ENCODE assay signal across 8 mouse cellular contexts in genomic region chr4:135433086-135433442, GRCm38 (mm10). TPM values are rescaled to one million over a fixed set of nuclear protein-coding genes. Genes with fewer than 3 reads are reported as not detected.
DNase-seq lines count a peak whose midpoint lies in the region; ATAC-seq and TF ChIP-seq lines count a peak whose summit lies in the region.

No protein-coding gene starts in this region.

- H3K4me3 ChIP-seq in heart, embryonic 12.5 days = peak overlapping the region; percentile 74
- peak overlapping the region; percentile 92 for H3K4me3 ChIP-seq in E14TG2a.4 (replicated peaks; ENCODE audit: low read length)
- peak overlapping the region; percentile 57 for H3K4me3 ChIP-seq in cortical plate, adult 2 months (ENCODE audit: insufficient read depth, low read length)
- peak overlapping the region; percentile 61 for H3K4me3 ChIP-seq in intestine, embryonic 14.5 days (ENCODE audit: low read depth, low read length)
- peak overlapping the region; percentile 77 for H3K4me3 ChIP-seq in neural tube, embryonic 12.5 days

- peak; percentile 7; the same call in 1 of the 2 replicates for ATAC-seq in heart, embryonic 12.5 days (ENCODE audit: insufficient number of reproducible peaks, low FRiP score)
- no peak for ATAC-seq in intestine, embryonic 14.5 days (replicated peaks; ENCODE audit: low FRiP score, low TSS enrichment, low read depth)
- peak; percentile 19; the same call in 1 of the 2 replicates for ATAC-seq in neural tube, embryonic 12.5 days (ENCODE audit: low FRiP score, low read depth)
- no peak for ATAC-seq in megakaryocyte-erythroid progenitor cell, adult 5-6 weeks (replicated peaks; ENCODE audit: low FRiP score, low TSS enrichment, poor library complexity, severe bottlenecking)

- H3K4me1 ChIP-seq in heart, embryonic 12.5 days (replicated peaks) = peaks cover 10% of the 10 kb centered on the region
- H3K4me1 ChIP-seq in E14TG2a.4 (replicated peaks; ENCODE audit: low read depth, low read length) = peaks cover 69% of the 10 kb centered on the region
- no peaks in the 10 kb centered on the region for H3K4me1 ChIP-seq in cortical plate, adult 2 months (ENCODE audit: control insufficient read depth, insufficient read depth, low read length)
- H3K4me1 ChIP-seq in intestine, embryonic 14.5 days (replicated peaks; ENCODE audit: control insufficient read depth, insufficient read depth, low read length) = peaks cover 6% of the 10 kb centered on the region
- H3K4me1 ChIP-seq in neural tube, embryonic 12.5 days = peaks cover 10% of the 10 kb centered on the region

- H3K9ac ChIP-seq in heart, embryonic 12.5 days = peak overlapping the region; percentile 90
- peak overlapping the region; percentile 68 for H3K9ac ChIP-seq in intestine, embryonic 14.5 days (ENCODE audit: low read length)
- H3K9ac ChIP-seq in neural tube, embryonic 12.5 days = peak overlapping the region; percentile 78

- 9% methylated on average over 10 of the region's 10 CpGs for WGBS in heart, embryonic 12.5 days
- 5% methylated on average over 10 of the region's 10 CpGs for WGBS in intestine, embryonic 14.5 days
- 7% methylated on average over 10 of the region's 10 CpGs for WGBS in neural tube, embryonic 12.5 days

- no peaks in the 10 kb centered on the region for H3K36me3 ChIP-seq in heart, embryonic 12.5 days
- H3K36me3 ChIP-seq in E14TG2a.4 (ENCODE audit: insufficient read depth, low read length) = peaks cover 18% of the 10 kb centered on the region; the same call in 1 of the 2 replicates
- H3K36me3 ChIP-seq in intestine, embryonic 14.5 days (ENCODE audit: control insufficient read depth, insufficient read depth, low read length) = no peaks in the 10 kb centered on the region
- no peaks in the 10 kb centered on the region for H3K36me3 ChIP-seq in neural tube, embryonic 12.5 days

- H3K9me3 ChIP-seq in heart, embryonic 12.5 days (replicated peaks) = no peaks in the 10 kb centered on the region
- peaks cover 2% of the 10 kb centered on the region for H3K9me3 ChIP-seq in E14TG2a.4 (ENCODE audit: low read length)
- H3K9me3 ChIP-seq in intestine, embryonic 14.5 days (ENCODE audit: control insufficient read depth, low read length) = no peaks in the 10 kb centered on the region
- H3K9me3 ChIP-seq in neural tube, embryonic 12.5 days = no peaks in the 10 kb centered on the region

- no peak overlapping the region for H3K27ac ChIP-seq in heart, embryonic 12.5 days (ENCODE audit: poor library complexity, severe bottlenecking)
- no peak overlapping the region for H3K27ac ChIP-seq in cortical plate, adult 2 months (ENCODE audit: insufficient read depth, low read length)
- H3K27ac ChIP-seq in intestine, embryonic 14.5 days (ENCODE audit: low read depth) = peak overlapping the region; percentile 54; the same call in 1 of the 2 replicates
- no peak overlapping the region; the same call in 1 of the 2 replicates for H3K27ac ChIP-seq in neural tube, embryonic 12.5 days

- no peak for TF ChIP-seq CTCF in E14TG2a.4 (conservative IDR thresholded peaks at IDR 0.05; ENCODE audit: low read length)
- TF ChIP-seq CTCF in cortical plate, adult 2 months (IDR thresholded peaks at IDR 0.05; ENCODE audit: extremely low read depth, insufficient read depth, low read length) = no peak

- H3K27me3 ChIP-seq in heart, embryonic 12.5 days (replicated peaks) = no peaks in the 10 kb centered on the region
- H3K27me3 ChIP-seq in E14TG2a.4 (ENCODE audit: insufficient read depth, low read length) = no peaks in the 10 kb centered on the region
- H3K27me3 ChIP-seq in intestine, embryonic 14.5 days (replicated peaks; ENCODE audit: control insufficient read depth, insufficient read depth, low read length) = no peaks in the 10 kb centered on the region
- no peaks in the 10 kb centered on the region for H3K27me3 ChIP-seq in neural tube, embryonic 12.5 days (replicated peaks)

- no peak for DNase-seq in heart, postnatal 36 days
- no peak for DNase-seq in intestine, embryonic 14.5 days (ENCODE audit: low spot score)
- DNase-seq in layer of hippocampus, adult 9-10 months (ENCODE audit: low spot score) = no peak

- TF ChIP-seq POLR2A in cortical plate, adult 2 months (IDR thresholded peaks at IDR 0.05; ENCODE audit: extremely low read depth, insufficient read depth, low read length) = no peak

- intact Hi-C loops in heart, postnatal 36 days (cut with DNase I) = loop anchor here (2.0 kb wide), 1 partner anchor 62 kb away; the partner anchor contains the start of genes Nipal3 and Stpg1

- H3K4me2 ChIP-seq in heart, embryonic 12.5 days = peak overlapping the region; percentile 92
- peak overlapping the region; percentile 96 for H3K4me2 ChIP-seq in intestine, embryonic 14.5 days (ENCODE audit: low read length)
- H3K4me2 ChIP-seq in neural tube, embryonic 12.5 days (replicated peaks) = peak overlapping the region; percentile 68

RNA-seq across cellular contexts. Expression of gene Rcan3, which starts 0.6 kb away (rescaled TPM):
- 10.3 and 10.4 TPM in 2 replicates for polyA plus RNA-seq in heart, embryonic 12.5 days (2016; fragmentation: Nextera tagmentation; extraction: Ambion mirVana)
- total RNA-seq in heart, postnatal 36 days (2021) = 10 to 100 TPM; 10.8 to 15.0 TPM
- polyA plus RNA-seq in cortical plate, adult 2 months (2012; rRNA removed) = 19.5 and 21.5 TPM in 2 replicates
- 16.1 and 18.4 TPM in 2 replicates for polyA plus RNA-seq in intestine, embryonic 14.5 days (2014; fragmentation: Nextera tagmentation; extraction: Ambion mirVana)
- polyA plus RNA-seq in neural tube, embryonic 12.5 days (2016; fragmentation: Nextera tagmentation; extraction: Ambion mirVana) = 21.7 and 22.2 TPM in 2 replicates
- 9.2 and 10.6 TPM in 2 replicates for total RNA-seq in megakaryocyte-erythroid progenitor cell, adult 5-6 weeks (2014; fragmentation: Nextera tagmentation)
- 8.6 and 9.3 TPM in 2 replicates for total RNA-seq in megakaryocyte-erythroid progenitor cell, adult 5-6 weeks (2017)

RNA-seq across cellular contexts. Expression of gene Ncmap, which starts 35.0 kb away (rescaled TPM):
- polyA plus RNA-seq in heart, embryonic 12.5 days (2016; fragmentation: Nextera tagmentation; extraction: Ambion mirVana) = 0.37 and 0.63 TPM in 2 replicates
- under 1 TPM in 1 of 2 experiments, not detected in 1; 0.33 TPM for total RNA-seq in heart, postnatal 36 days (2021)
- polyA plus RNA-seq in cortical plate, adult 2 months (2012; rRNA removed) = 0.96 and 1.3 TPM in 2 replicates
- polyA plus RNA-seq in intestine, embryonic 14.5 days (2014; fragmentation: Nextera tagmentation; extraction: Ambion mirVana) = 10.8 and 11.8 TPM in 2 replicates
- 1.3 and 1.7 TPM in 2 replicates for polyA plus RNA-seq in neural tube, embryonic 12.5 days (2016; fragmentation: Nextera tagmentation; extraction: Ambion mirVana)
- 0.81 TPM in 1 of 2 replicates, not detected in the other for total RNA-seq in megakaryocyte-erythroid progenitor cell, adult 5-6 weeks (2014; fragmentation: Nextera tagmentation)
- total RNA-seq in megakaryocyte-erythroid progenitor cell, adult 5-6 weeks (2017) = not detected in 2 replicates

Comparison
In these comparisons a context has a peak if more than half of its experiments do, and no peak if none do; other contexts are left out.
1. ATAC-seq: peak in heart, embryonic 12.5 days (single experiment) and neural tube, embryonic 12.5 days (single experiment); none in intestine, embryonic 14.5 days (single experiment) and megakaryocyte-erythroid progenitor cell, adult 5-6 weeks (single experiment).
2. Peak in every context shown above with its lines, with median percentiles within 50 percentile points of each other: H3K4me2 ChIP-seq, H3K4me3 ChIP-seq and H3K9ac ChIP-seq.